Mouse (Mus musculus): ENCODE data around the gene Thop1. TPM values are rescaled to one million over a fixed set of nuclear protein-coding genes. Genes with fewer than 3 reads are reported as not detected.

The Thop1 gene
- polyA plus RNA-seq, 1 experiment from 2014 or later, result 35.9 TPM

- ATAC-seq (ENCODE audit: low FRiP score) (no peak), DNase-seq (ENCODE audit: low spot score) (no peak)
- no peak overlapping the region for H3K4me2 ChIP-seq (replicated peaks)
- H3K27me3 ChIP-seq (ENCODE audit: control insufficient read depth, insufficient read depth, low read length), result no peaks in the 10 kb centered on the region
- H3K4me3 ChIP-seq (replicated peaks; ENCODE audit: low read length), result no peak overlapping the region
- 94% methylated on average over 8 of the region's 8 CpGs for WGBS
- H3K4me1 ChIP-seq (replicated peaks; ENCODE audit: control insufficient read depth, insufficient read depth, low read length), result peaks cover 17% of the 10 kb centered on the region
- H3K9me3 ChIP-seq (ENCODE audit: control insufficient read depth, low read length), result no peaks in the 10 kb centered on the region
- H3K27ac ChIP-seq, result no peak overlapping the region
- H3K9ac ChIP-seq, result no peak overlapping the region
- H3K36me3 ChIP-seq (replicated peaks; ENCODE audit: control insufficient read depth, insufficient read depth), result peaks cover 35% of the 10 kb centered on the region
These were observed 2.5 kb downstream of the Thop1 start for GRCm38 (mm10) chr10:81072290-81072689.

GRCm38 (mm10) chr10:81073464-81073863 is 3.6 kb downstream of the Thop1 start:
- H3K36me3 ChIP-seq (replicated peaks; ENCODE audit: control insufficient read depth, insufficient read depth), result peaks cover 47% of the 10 kb centered on the region

GRCm38 (mm10) chr10:81075734-81076133 is 5.9 kb downstream of the Thop1 start:
- no peak overlapping the region for H3K4me3 ChIP-seq (replicated peaks; ENCODE audit: low read length)
- peaks cover 70% of the 10 kb centered on the region for H3K36me3 ChIP-seq (replicated peaks; ENCODE audit: control insufficient read depth, insufficient read depth)
- peaks cover 8% of the 10 kb centered on the region for H3K4me1 ChIP-seq (replicated peaks; ENCODE audit: control insufficient read depth, insufficient read depth, low read length)
- no peaks in the 10 kb centered on the region for H3K27me3 ChIP-seq (ENCODE audit: control insufficient read depth, insufficient read depth, low read length)
- DNase-seq (ENCODE audit: low spot score), result no peak
- no peak overlapping the region for H3K9ac ChIP-seq
- no peaks in the 10 kb centered on the region for H3K9me3 ChIP-seq (ENCODE audit: control insufficient read depth, low read length)
- H3K4me2 ChIP-seq (replicated peaks), result no peak overlapping the region
- ATAC-seq (ENCODE audit: low FRiP score), result no peak
- WGBS, result 61% methylated on average over 8 of the region's 8 CpGs
- H3K27ac ChIP-seq, result no peak overlapping the region

More at GRCm38 (mm10) chr10:81073464-81073863, 3.6 kb downstream of the Thop1 start:
- Histone ChIP-seq H3K27ac (no peak overlapping the region), H3K27me3 (ENCODE audit: control insufficient read depth, insufficient read depth, low read length) (no peaks in the 10 kb centered on the region), H3K4me2 (replicated peaks) (no peak overlapping the region), H3K4me3 (replicated peaks; ENCODE audit: low read length) (no peak overlapping the region), H3K4me1 (replicated peaks; ENCODE audit: control insufficient read depth, insufficient read depth, low read length) (peaks cover 17% of the 10 kb centered on the region), H3K9ac (no peak overlapping the region), H3K9me3 (ENCODE audit: control insufficient read depth, low read length) (no peaks in the 10 kb centered on the region)
- DNase-seq (ENCODE audit: low spot score) (no peak), ATAC-seq (ENCODE audit: low FRiP score) (no peak)
- 68% methylated on average over 7 of the region's 7 CpGs for WGBS

GRCm38 (mm10) chr10:81076356-81076755 is 6.5 kb downstream of the Thop1 start:
- no peak for ATAC-seq (ENCODE audit: low FRiP score)
- Histone ChIP-seq H3K27ac (no peak overlapping the region), H3K9ac (no peak overlapping the region), H3K27me3 (ENCODE audit: control insufficient read depth, insufficient read depth, low read length) (no peaks in the 10 kb centered on the region), H3K9me3 (ENCODE audit: control insufficient read depth, low read length) (no peaks in the 10 kb centered on the region), H3K4me2 (replicated peaks) (no peak overlapping the region), H3K4me3 (replicated peaks; ENCODE audit: low read length) (no peak overlapping the region), H3K36me3 (replicated peaks; ENCODE audit: control insufficient read depth, insufficient read depth) (peaks cover 76% of the 10 kb centered on the region), H3K4me1 (replicated peaks; ENCODE audit: control insufficient read depth, insufficient read depth, low read length) (peaks cover 1% of the 10 kb centered on the region; the same call in 1 of the 2 replicates)
- whole genome bisulfite sequencing, result 94% methylated on average over 1 of the region's 1 CpGs
- no peak for DNase-seq (ENCODE audit: low spot score)

GRCm38 (mm10) chr10:81077916-81078315 is 8.1 kb downstream of the Thop1 start:
- WGBS, result 97% methylated on average over 11 of the region's 11 CpGs
- ATAC-seq (ENCODE audit: low FRiP score), result no peak
- H3K9me3 ChIP-seq (ENCODE audit: control insufficient read depth, low read length), result no peaks in the 10 kb centered on the region
- no peak overlapping the region for H3K4me2 ChIP-seq (replicated peaks)
- no peak overlapping the region for H3K4me3 ChIP-seq (replicated peaks; ENCODE audit: low read length)
- H3K27me3 ChIP-seq (ENCODE audit: control insufficient read depth, insufficient read depth, low read length), result no peaks in the 10 kb centered on the region
- H3K4me1 ChIP-seq (replicated peaks; ENCODE audit: control insufficient read depth, insufficient read depth, low read length), result no peaks in the 10 kb centered on the region
- H3K36me3 ChIP-seq (replicated peaks; ENCODE audit: control insufficient read depth, insufficient read depth), result peaks cover 90% of the 10 kb centered on the region
- no peak overlapping the region for H3K9ac ChIP-seq
- H3K27ac ChIP-seq, result no peak overlapping the region
- no peak for DNase-seq (ENCODE audit: low spot score)

GRCm38 (mm10) chr10:81080008-81080655 is 10.3 kb downstream of the Thop1 start:
- Histone ChIP-seq H3K27ac (no peak overlapping the region), H3K4me2 (replicated peaks) (no peak overlapping the region), H3K36me3 (replicated peaks; ENCODE audit: control insufficient read depth, insufficient read depth) (peaks cover 77% of the 10 kb centered on the region), H3K4me3 (replicated peaks; ENCODE audit: low read length) (no peak overlapping the region), H3K4me1 (replicated peaks; ENCODE audit: control insufficient read depth, insufficient read depth, low read length) (no peaks in the 10 kb centered on the region), H3K9ac (no peak overlapping the region), H3K9me3 (ENCODE audit: control insufficient read depth, low read length) (no peaks in the 10 kb centered on the region), H3K27me3 (ENCODE audit: control insufficient read depth, insufficient read depth, low read length) (no peaks in the 10 kb centered on the region)
- no peak for DNase-seq (ENCODE audit: low spot score)
- no peak for ATAC-seq (ENCODE audit: low FRiP score)
- 91% methylated on average over 31 of the region's 31 CpGs for whole genome bisulfite sequencing

- DNase-seq (ENCODE audit: low spot score) (peak; percentile 77), ATAC-seq (ENCODE audit: low FRiP score) (peak; percentile 32; the same call in 1 of the 2 replicates)
- Histone ChIP-seq H3K9me3 (ENCODE audit: control insufficient read depth, low read length) (no peaks in the 10 kb centered on the region), H3K4me2 (replicated peaks) (no peak overlapping the region), H3K9ac (no peak overlapping the region), H3K36me3 (replicated peaks; ENCODE audit: control insufficient read depth, insufficient read depth) (peaks cover 61% of the 10 kb centered on the region), H3K27ac (no peak overlapping the region), H3K27me3 (ENCODE audit: control insufficient read depth, insufficient read depth, low read length) (no peaks in the 10 kb centered on the region), H3K4me1 (replicated peaks; ENCODE audit: control insufficient read depth, insufficient read depth, low read length) (no peaks in the 10 kb centered on the region), H3K4me3 (replicated peaks; ENCODE audit: low read length) (no peak overlapping the region)
- WGBS, result 87% methylated on average over 7 of the region's 7 CpGs
These were observed 12.5 kb downstream of the Thop1 start for GRCm38 (mm10) chr10:81082168-81082960.

GRCm38 (mm10) chr10:81087021-81087420 is 17.2 kb downstream of the Thop1 start:
- peaks cover 14% of the 10 kb centered on the region for H3K36me3 ChIP-seq (replicated peaks; ENCODE audit: control insufficient read depth, insufficient read depth)
- no peak overlapping the region for H3K27ac ChIP-seq
- H3K9ac ChIP-seq, result no peak overlapping the region
- no peak overlapping the region for H3K4me2 ChIP-seq (replicated peaks)
- no peak overlapping the region for H3K4me3 ChIP-seq (replicated peaks; ENCODE audit: low read length)
- WGBS, result 54% methylated on average over 2 of the region's 2 CpGs
- no peaks in the 10 kb centered on the region for H3K9me3 ChIP-seq (ENCODE audit: control insufficient read depth, low read length)
- H3K27me3 ChIP-seq (ENCODE audit: control insufficient read depth, insufficient read depth, low read length), result no peaks in the 10 kb centered on the region
- no peaks in the 10 kb centered on the region for H3K4me1 ChIP-seq (replicated peaks; ENCODE audit: control insufficient read depth, insufficient read depth, low read length)
- ATAC-seq (ENCODE audit: low FRiP score) (no peak), DNase-seq (ENCODE audit: low spot score) (no peak)

GRCm38 (mm10) chr10:81089216-81089615 is 19.4 kb downstream of the Thop1 start:
- no peaks in the 10 kb centered on the region for H3K36me3 ChIP-seq (replicated peaks; ENCODE audit: control insufficient read depth, insufficient read depth)
- WGBS, result 64% methylated on average over 2 of the region's 2 CpGs
- no peak overlapping the region for H3K4me3 ChIP-seq (replicated peaks; ENCODE audit: low read length)
- no peak overlapping the region for H3K27ac ChIP-seq
- no peaks in the 10 kb centered on the region for H3K27me3 ChIP-seq (ENCODE audit: control insufficient read depth, insufficient read depth, low read length)
- DNase-seq (ENCODE audit: low spot score) (peak; percentile 75), ATAC-seq (ENCODE audit: low FRiP score) (peak; percentile 9; the same call in 1 of the 2 replicates)
- H3K4me1 ChIP-seq (replicated peaks; ENCODE audit: control insufficient read depth, insufficient read depth, low read length), result no peaks in the 10 kb centered on the region
- no peak overlapping the region for H3K4me2 ChIP-seq (replicated peaks)
- no peaks in the 10 kb centered on the region for H3K9me3 ChIP-seq (ENCODE audit: control insufficient read depth, low read length)
- H3K9ac ChIP-seq, result no peak overlapping the region
